Mouse (Mus musculus): ENCODE results near the gene Dazl. TPM values are rescaled to one million over a fixed set of nuclear protein-coding genes. Genes with fewer than 3 reads are reported as not detected.

Gene Dazl
- total RNA-seq, 2 experiments from 2014 or later, result 0.42 TPM; not detected in 1

Other genes starting within 250 kb of the Dazl start
- 10 to 100 TPM; 49.0 to 57.1 TPM for gene Rftn1, start 103.0 kb downstream of the Dazl start, total RNA-seq (2021)
- 10 to 100 TPM in 1 of 2 experiments, 1 to 10 TPM in 1; 7.9 to 11.5 TPM for gene Plcl2, start 215.8 kb upstream of the Dazl start, total RNA-seq (2021)

Data from heart, postnatal 36 days (tissue).